Mouse (Mus musculus): ENCODE results near the gene Mpnd.

DNA sequence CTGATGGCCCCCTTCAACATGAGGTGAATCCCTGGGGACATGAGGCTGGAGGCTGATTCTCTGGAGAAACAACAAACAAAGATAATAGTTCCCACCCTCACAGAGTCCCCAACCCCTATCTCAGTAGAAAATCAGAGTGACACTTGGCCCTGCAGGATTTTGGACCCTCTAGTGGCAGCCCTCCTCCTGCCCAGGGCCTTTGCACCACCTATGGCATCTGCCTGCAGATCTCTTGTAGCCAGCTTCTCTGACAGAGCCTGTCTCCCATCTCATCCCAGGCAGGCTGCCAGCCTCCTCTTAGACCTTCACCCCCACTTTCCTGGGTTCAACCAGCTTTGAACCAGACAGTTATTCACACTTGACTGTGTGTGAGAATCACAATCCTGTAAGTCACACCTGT lies 44.7 kb upstream of the Mpnd start:
- TF ChIP-seq CTCF (IDR thresholded peaks at IDR 0.05; ENCODE audit: borderline replicate concordance, insufficient read depth, low read length) (no peak), POLR2A (IDR thresholded peaks at IDR 0.05; ENCODE audit: low read depth, low read length) (no peak)
